Comparison of ENCODE assay signal across 18 mouse cellular contexts in the genomic region with DNA sequence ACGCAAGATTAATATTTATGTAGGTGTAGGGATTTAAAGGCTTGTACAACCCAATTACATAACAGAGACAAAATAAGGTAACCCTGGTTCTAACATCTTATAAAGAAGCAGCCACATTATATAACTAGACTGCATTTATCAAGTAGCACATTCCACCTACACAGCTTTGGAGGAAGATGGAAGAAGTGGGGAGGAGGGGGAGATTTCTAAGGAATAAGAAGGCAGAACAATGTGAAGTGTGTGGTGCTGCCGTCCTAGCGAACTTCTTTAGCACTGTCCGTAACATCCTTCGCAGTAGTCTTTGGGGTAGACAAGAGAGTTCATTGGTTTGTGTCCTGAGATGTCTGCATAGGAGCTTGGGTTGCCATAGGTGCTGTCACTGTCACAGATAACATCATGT.
DNase-seq lines count a peak whose midpoint lies in the region.
"Had no signal": no experiment of that assay in that cellular context is flagged by ENCODE, and none has a peak within 500 bp of the region (broad histone marks: within the 10 kb centered on the region; RNA-seq: fewer than 3 reads in every experiment).

No protein-coding gene starts in this region.

- peak; percentile 63 to 67 for DNase-seq in frontal cortex, adult 2 months (ENCODE audit: extremely low spot score in 1 of 2, low spot score in 1 of 2)
- DNase-seq in frontal cortex, postnatal 14 days (ENCODE audit: low spot score in 2 of 2): no peak
- DNase-seq in left cerebral cortex, adult 11 months (ENCODE audit: low spot score): peak; percentile 67
- DNase-seq in left cerebral cortex, adult 18-20 months (ENCODE audit: low spot score in 2 of 2): no peak
- peak; percentile 11 for DNase-seq in right cerebral cortex, postnatal 25 days
- DNase-seq in right cerebral cortex, postnatal 10 days (ENCODE audit: low spot score in 2 of 2): no peak
- no peak for DNase-seq in thymus, postnatal 14 days
- DNase-seq: adrenal gland, postnatal 10 days; adrenal gland, postnatal 36 days; B cell, adult 2 months; cerebellum, adult 11 months; cerebellum, adult 2 months; cerebellum, adult 9-11 months; cerebellum, postnatal 25 days; forebrain, postnatal 0 days; gastrocnemius, adult 2 months; gastrocnemius, postnatal 14 days; heart, adult 11 months had no signal

Comparison
In these comparisons a context has a peak if more than half of its experiments do, and no peak if none do; other contexts are left out.
1. DNase-seq: peak in frontal cortex, adult 2 months (2 of 2), left cerebral cortex, adult 11 months (single experiment) and right cerebral cortex, postnatal 25 days (single experiment); none in frontal cortex, postnatal 14 days (0 of 2), left cerebral cortex, adult 18-20 months (0 of 2), right cerebral cortex, postnatal 10 days (0 of 2) and thymus, postnatal 14 days (single experiment).